Mouse (Mus musculus) ovary, postnatal 14 days (tissue): Measurements from ENCODE around the gene Gm3115.
"Not testable (repeated sequence)": the region's sequence is repeated elsewhere in the genome, so short reads cannot be mapped to it uniquely, and the experiment has no call there.

Experiments used
- DNase-seq: peaks from one replicate; pipeline ENCODE4 v3.0.0; 2022; ENCODE audit warnings: low spot score

Gm3115 gene

DNA sequence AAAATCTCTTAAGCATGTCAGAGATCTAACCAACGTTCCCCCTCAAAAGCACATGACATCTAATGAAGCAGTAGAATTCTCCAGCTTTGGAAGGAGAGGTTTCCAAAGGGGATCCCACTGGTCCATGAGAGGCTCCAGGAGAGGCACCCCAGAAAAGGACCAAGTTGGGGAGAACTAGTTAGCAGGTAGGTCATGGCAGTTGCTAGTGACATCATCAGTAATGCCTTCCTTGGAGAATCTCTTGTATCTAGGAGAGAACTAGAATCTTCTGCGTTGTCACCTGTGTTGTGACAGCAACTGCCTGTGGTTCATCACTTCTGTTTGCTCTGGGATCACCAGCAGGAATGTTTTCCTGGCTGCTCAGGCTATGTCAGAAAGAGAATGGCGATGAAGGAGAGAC is at the start of gene Gm3115:
Gm3115 (plus strand) TSS at position 301 of the 400 bp plus-strand sequence.
- not testable (repeated sequence) for DNase-seq

DNA sequence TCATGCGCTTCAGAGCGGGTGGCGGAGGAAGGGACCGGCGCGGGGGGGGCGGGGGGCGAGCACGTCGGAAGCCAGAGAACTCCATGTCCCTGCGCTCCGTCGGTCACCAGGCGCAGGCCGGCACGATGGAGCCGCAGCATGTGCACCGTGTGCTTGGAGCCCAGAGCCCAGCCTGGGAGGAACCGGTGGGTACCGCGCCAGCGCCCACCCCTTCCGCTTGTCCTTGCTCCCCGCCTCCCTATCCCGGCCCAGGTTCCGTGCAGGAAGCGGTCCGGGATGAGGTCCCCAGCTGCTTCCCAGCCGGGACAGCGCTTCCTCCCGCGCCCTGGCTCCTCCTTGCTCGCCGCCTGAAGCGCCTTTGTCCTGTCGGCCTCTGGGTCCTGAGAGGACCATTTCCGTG is 26.5 kb downstream of the Gm3115 start, which contains the start of gene Gm8108:
Gm8108 (plus strand) TSS at position 101 of the 400 bp plus-strand sequence.
- DNase-seq, result not testable (repeated sequence)

DNA sequence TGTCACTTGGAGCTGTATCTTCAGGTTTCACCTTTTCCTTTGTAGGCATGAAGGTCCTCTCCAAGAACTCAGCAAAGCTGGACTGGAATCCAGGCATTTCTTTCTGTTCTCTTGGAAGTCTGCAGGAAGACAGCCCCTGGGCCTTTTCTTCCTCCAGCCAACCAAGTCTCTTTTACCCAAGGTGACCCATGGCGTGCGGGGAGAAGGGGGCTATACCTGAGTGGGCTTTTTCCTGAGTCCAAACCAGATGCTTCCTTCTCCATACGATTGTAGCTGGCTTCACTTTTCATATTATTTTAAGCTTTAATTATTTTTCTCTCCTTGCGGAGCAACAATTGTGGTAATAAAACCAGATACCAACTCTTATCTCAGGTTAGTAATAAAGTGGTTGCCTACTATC is 57.7 kb downstream of the Gm3115 start:
- not testable (repeated sequence) for DNase-seq
